Mouse (Mus musculus) limb, embryonic 11.5 days (tissue): ENCODE results near the gene Atp11b. TPM values are rescaled to one million over a fixed set of nuclear protein-coding genes. Genes with fewer than 3 reads are reported as not detected.

Experiments used
- ATAC-seq: fragments of 200-750 bp; cut with Nextera tagmentation; 2 replicates; pipeline ENCODE4 v1.8.0; 2017; ENCODE audit warnings: low read depth; ENCODE audit not compliant: insufficient number of reproducible peaks, low FRiP score, low TSS enrichment
- DNase-seq: peaks from one replicate; pipeline ENCODE4 v3.0.0-alpha.2; 2015; ENCODE audit warnings: low spot score
- H3K27ac ChIP-seq: fragments of 300-500 bp; sonication (generic); replicated peaks from 2 replicates; pipeline ENCODE4 v1.5.1; 2014; ENCODE audit warnings: low read depth, mild to moderate bottlenecking, low read length
- H3K27me3 ChIP-seq: fragments of 300-500 bp; sonication (generic); 2 replicates; pipeline ENCODE4 v1.6.1; 2014; ENCODE audit warnings: mild to moderate bottlenecking, low read length, mixed read lengths; ENCODE audit not compliant: control insufficient read depth, insufficient read depth
- H3K36me3 ChIP-seq: fragments of 300-500 bp; sonication (generic); 2 replicates; pipeline ENCODE4 v1.6.1; 2014; ENCODE audit warnings: mild to moderate bottlenecking, low read length, moderate library complexity, mixed read lengths; ENCODE audit not compliant: control insufficient read depth, insufficient read depth
- H3K4me1 ChIP-seq: fragments of 300-500 bp; sonication (generic); 2 replicates; pipeline ENCODE4 v1.6.1; 2014; ENCODE audit warnings: low read length, mixed read lengths; ENCODE audit not compliant: control insufficient read depth, insufficient read depth
- H3K4me2 ChIP-seq: fragments of 300-500 bp; sonication (generic); 2 replicates; pipeline ENCODE4 v1.6.1; 2014; ENCODE audit warnings: low read depth, mild to moderate bottlenecking, moderate library complexity; ENCODE audit not compliant: severe bottlenecking
- H3K4me3 ChIP-seq: fragments of 300-500 bp; sonication (generic); 2 replicates; pipeline ENCODE4 v1.5.1; 2014; ENCODE audit warnings: low read depth, low read length
- H3K9ac ChIP-seq: fragments of 300-500 bp; sonication (generic); 2 replicates; pipeline ENCODE4 v1.6.1; 2014; ENCODE audit warnings: mild to moderate bottlenecking, low read length
- H3K9me3 ChIP-seq: fragments of 300-500 bp; sonication (generic); 2 replicates; pipeline ENCODE4 v1.6.1; 2016; ENCODE audit warnings: low read length; ENCODE audit not compliant: control insufficient read depth
- WGBS: fragments of 180-500 bp; shearing (Covaris S2); extraction: QIAGEN DNeasy Blood & Tissue Kit; methylation state at CpG from one replicate; pipeline ENCODE4 v1.1.7; 2014; 5-methylcytosine and 5-hydroxymethylcytosine counted together
- polyA plus RNA-seq: library from polyadenylated mRNA; unstranded; fragments of >200 nt; fragmentation: Nextera tagmentation; extraction: Ambion mirVana; gene quantifications from 2 replicates; pipeline ENCODE4 v1.2.1, GENCODE M21; 2014

Gene Atp11b
- polyA plus RNA-seq, 1 experiment from 2014 or later: 25.8 TPM

- H3K9ac ChIP-seq: no peak overlapping the region
- H3K4me2 ChIP-seq: no peak overlapping the region
- no peaks in the 10 kb centered on the region for H3K36me3 ChIP-seq
- ATAC-seq (no peak), DNase-seq (no peak)
- no peak overlapping the region for H3K4me3 ChIP-seq
- 93% methylated on average over 9 of the region's 9 CpGs for WGBS
- H3K4me1 ChIP-seq: no peaks in the 10 kb centered on the region
- H3K9me3 ChIP-seq: no peaks in the 10 kb centered on the region
- H3K27me3 ChIP-seq: no peaks in the 10 kb centered on the region
- no peak overlapping the region for H3K27ac ChIP-seq
Measured at GRCm38 (mm10) chr3:35849326-35849725, 95.4 kb downstream of the Atp11b start.

- ATAC-seq: no peak
Measured at GRCm38 (mm10) chr3:35883267-35883666, 129.4 kb downstream of the Atp11b start.

GRCm38 (mm10) chr3:35889531-35889930 is 135.6 kb downstream of the Atp11b start:
- no peak for ATAC-seq
- H3K27ac ChIP-seq: no peak overlapping the region
- no peak for DNase-seq
- H3K4me1 ChIP-seq: no peaks in the 10 kb centered on the region
- 90% methylated on average over 2 of the region's 2 CpGs for whole genome bisulfite sequencing
- no peak overlapping the region for H3K9ac ChIP-seq
- H3K4me2 ChIP-seq: no peak overlapping the region
- H3K36me3 ChIP-seq: no peaks in the 10 kb centered on the region
- no peaks in the 10 kb centered on the region for H3K27me3 ChIP-seq
- no peaks in the 10 kb centered on the region for H3K9me3 ChIP-seq
- no peak overlapping the region for H3K4me3 ChIP-seq

More at GRCm38 (mm10) chr3:35883267-35883666, 129.4 kb downstream of the Atp11b start:
- no peaks in the 10 kb centered on the region for H3K9me3 ChIP-seq
- DNase-seq: no peak
- no peak overlapping the region for H3K4me3 ChIP-seq
- no peak overlapping the region for H3K4me2 ChIP-seq
- H3K36me3 ChIP-seq: no peaks in the 10 kb centered on the region
- no peak overlapping the region for H3K9ac ChIP-seq
- no peak overlapping the region for H3K27ac ChIP-seq
- H3K27me3 ChIP-seq: no peaks in the 10 kb centered on the region
- no peaks in the 10 kb centered on the region for H3K4me1 ChIP-seq

GRCm38 (mm10) chr3:35891123-35891522 is 137.2 kb downstream of the Atp11b start:
- no peak overlapping the region for H3K27ac ChIP-seq
- H3K4me3 ChIP-seq: no peak overlapping the region
- H3K36me3 ChIP-seq: no peaks in the 10 kb centered on the region
- WGBS: 92% methylated on average over 4 of the region's 4 CpGs
- ATAC-seq (no peak), DNase-seq (no peak)
- no peaks in the 10 kb centered on the region for H3K27me3 ChIP-seq
- no peak overlapping the region for H3K4me2 ChIP-seq
- H3K9me3 ChIP-seq: no peaks in the 10 kb centered on the region
- no peak overlapping the region for H3K9ac ChIP-seq
- no peaks in the 10 kb centered on the region for H3K4me1 ChIP-seq

- Histone ChIP-seq H3K9ac (no peak overlapping the region), H3K27ac (no peak overlapping the region), H3K27me3 (no peaks in the 10 kb centered on the region), H3K36me3 (no peaks in the 10 kb centered on the region), H3K4me3 (no peak overlapping the region), H3K4me2 (no peak overlapping the region), H3K9me3 (no peaks in the 10 kb centered on the region), H3K4me1 (no peaks in the 10 kb centered on the region)
- ATAC-seq (no peak), DNase-seq (no peak)
- WGBS: 88% methylated on average over 5 of the region's 5 CpGs
Measured at GRCm38 (mm10) chr3:35893156-35893555, 139.2 kb downstream of the Atp11b start.

GRCm38 (mm10) chr3:35897900-35898299 is 144.0 kb downstream of the Atp11b start:
- ATAC-seq: no peak
- no peaks in the 10 kb centered on the region for H3K36me3 ChIP-seq
- no peak for DNase-seq
- H3K27me3 ChIP-seq: no peaks in the 10 kb centered on the region
- 94% methylated on average over 2 of the region's 2 CpGs for WGBS
- H3K4me2 ChIP-seq: no peak overlapping the region
- H3K4me1 ChIP-seq: no peaks in the 10 kb centered on the region
- H3K27ac ChIP-seq: no peak overlapping the region
- no peak overlapping the region for H3K9ac ChIP-seq
- no peak overlapping the region for H3K4me3 ChIP-seq
- H3K9me3 ChIP-seq: no peaks in the 10 kb centered on the region

GRCm38 (mm10) chr3:35899109-35899508 is 145.2 kb downstream of the Atp11b start:
- Histone ChIP-seq H3K27me3 (no peaks in the 10 kb centered on the region), H3K4me1 (no peaks in the 10 kb centered on the region), H3K27ac (no peak overlapping the region), H3K9me3 (no peaks in the 10 kb centered on the region), H3K4me2 (no peak overlapping the region), H3K4me3 (no peak overlapping the region), H3K36me3 (no peaks in the 10 kb centered on the region; the same call in 1 of the 2 replicates), H3K9ac (no peak overlapping the region)
- 95% methylated on average over 3 of the region's 3 CpGs for whole genome bisulfite sequencing
- ATAC-seq (no peak), DNase-seq (no peak)

GRCm38 (mm10) chr3:35900555-35901204 is 146.8 kb downstream of the Atp11b start:
- ATAC-seq (no peak), DNase-seq (no peak)
- no peaks in the 10 kb centered on the region for H3K9me3 ChIP-seq
- WGBS: 95% methylated on average over 5 of the region's 5 CpGs
- no peaks in the 10 kb centered on the region for H3K27me3 ChIP-seq
- H3K4me2 ChIP-seq: no peak overlapping the region
- no peak overlapping the region for H3K9ac ChIP-seq
- no peaks in the 10 kb centered on the region for H3K4me1 ChIP-seq
- no peaks in the 10 kb centered on the region; the same call in 1 of the 2 replicates for H3K36me3 ChIP-seq
- H3K27ac ChIP-seq: no peak overlapping the region
- no peak overlapping the region for H3K4me3 ChIP-seq
